Mouse (Mus musculus): ENCODE measurements around the gene Wfikkn2. TPM values are rescaled to one million over a fixed set of nuclear protein-coding genes. Genes with fewer than 3 reads are reported as not detected.

Wfikkn2 gene
- total RNA-seq (2014; rRNA removed) (7.0 and 10.1 TPM in 2 replicates), polyA plus RNA-seq (2015; fragmentation: Nextera tagmentation; extraction: Ambion mirVana) (10.4 and 10.5 TPM in 2 replicates)

GRCm38 (mm10) chr11:94245955-94246788 is at the start of gene Wfikkn2:
Gene Wfikkn2, minus strand, starts transcription at chr11:94246005.
- H3K4me2 ChIP-seq (ENCODE audit: low read depth, low read length) = no peak within 1 kb of the TSS
- DNase-seq (ENCODE audit: low spot score) (peak; percentile 82), ATAC-seq (peak; percentile 86)
- no peak within 1 kb of the TSS for H3K4me3 ChIP-seq (ENCODE audit: low read length)
- peak within 1 kb of the TSS; percentile 67 for H3K27ac ChIP-seq
- H3K36me3 ChIP-seq (ENCODE audit: insufficient read depth, low read length) = no peaks in the 10 kb centered on the region
- H3K4me1 ChIP-seq (ENCODE audit: insufficient read depth, low read length) = peaks cover 21% of the 10 kb centered on the region
- no peak for TF ChIP-seq CTCF (IDR thresholded peaks at IDR 0.05; ENCODE audit: low read depth)
- WGBS = 35% methylated on average over 17 of the region's 17 CpGs
- no peaks in the 10 kb centered on the region for H3K27me3 ChIP-seq (ENCODE audit: insufficient read depth, low read length)
- H3K9ac ChIP-seq (replicated peaks; ENCODE audit: low read length) = no peak within 1 kb of the TSS
- no peaks in the 10 kb centered on the region for H3K9me3 ChIP-seq (ENCODE audit: low read length)

- TF ChIP-seq CTCF (IDR thresholded peaks at IDR 0.05; ENCODE audit: low read depth) = no peak
- 48% methylated on average over 9 of the region's 9 CpGs for WGBS
- DNase-seq (ENCODE audit: low spot score) (no peak), ATAC-seq (no peak)
- Histone ChIP-seq H3K27ac (no peak overlapping the region), H3K36me3 (ENCODE audit: insufficient read depth, low read length) (peaks cover 68% of the 10 kb centered on the region), H3K4me1 (ENCODE audit: insufficient read depth, low read length) (no peaks in the 10 kb centered on the region), H3K27me3 (ENCODE audit: insufficient read depth, low read length) (no peaks in the 10 kb centered on the region), H3K9me3 (ENCODE audit: low read length) (no peaks in the 10 kb centered on the region), H3K4me2 (ENCODE audit: low read depth, low read length) (no peak overlapping the region), H3K4me3 (ENCODE audit: low read length) (no peak overlapping the region), H3K9ac (replicated peaks; ENCODE audit: low read length) (no peak overlapping the region)
Measured at GRCm38 (mm10) chr11:94294996-94295845, 49.4 kb upstream of the Wfikkn2 start.

- no peak for TF ChIP-seq CTCF (IDR thresholded peaks at IDR 0.05; ENCODE audit: low read depth)
- Histone ChIP-seq H3K4me3 (ENCODE audit: low read length) (no peak overlapping the region), H3K4me2 (ENCODE audit: low read depth, low read length) (no peak overlapping the region), H3K27ac (no peak overlapping the region), H3K9me3 (ENCODE audit: low read length) (no peaks in the 10 kb centered on the region), H3K27me3 (ENCODE audit: insufficient read depth, low read length) (no peaks in the 10 kb centered on the region), H3K36me3 (ENCODE audit: insufficient read depth, low read length) (peaks cover 50% of the 10 kb centered on the region), H3K9ac (replicated peaks; ENCODE audit: low read length) (no peak overlapping the region), H3K4me1 (ENCODE audit: insufficient read depth, low read length) (no peaks in the 10 kb centered on the region)
- ATAC-seq = no peak
- 90% methylated on average over 10 of the region's 10 CpGs for WGBS
- DNase-seq (ENCODE audit: low spot score) = no peak
Measured at GRCm38 (mm10) chr11:94290062-94290740, 44.4 kb upstream of the Wfikkn2 start.

- DNase-seq (ENCODE audit: low spot score) = no peak
- 77% methylated on average over 5 of the region's 5 CpGs for WGBS
- Histone ChIP-seq H3K4me2 (ENCODE audit: low read depth, low read length) (no peak overlapping the region), H3K9me3 (ENCODE audit: low read length) (no peaks in the 10 kb centered on the region), H3K9ac (replicated peaks; ENCODE audit: low read length) (no peak overlapping the region), H3K27me3 (ENCODE audit: insufficient read depth, low read length) (no peaks in the 10 kb centered on the region), H3K36me3 (ENCODE audit: insufficient read depth, low read length) (peaks cover 30% of the 10 kb centered on the region), H3K4me1 (ENCODE audit: insufficient read depth, low read length) (no peaks in the 10 kb centered on the region), H3K4me3 (ENCODE audit: low read length) (no peak overlapping the region), H3K27ac (no peak overlapping the region)
- TF ChIP-seq CTCF (IDR thresholded peaks at IDR 0.05; ENCODE audit: low read depth) = no peak
- 0 out of 2 replicates have a peak, but pooled peaks have one; percentile 16 for ATAC-seq
Measured at GRCm38 (mm10) chr11:94287105-94287504, 41.3 kb upstream of the Wfikkn2 start.

- DNase-seq (ENCODE audit: low spot score) (no peak), ATAC-seq (peak; percentile 28; the same call in 1 of the 2 replicates)
- 83% methylated on average over 11 of the region's 11 CpGs for WGBS
- H3K4me1 ChIP-seq (ENCODE audit: insufficient read depth, low read length) = no peaks in the 10 kb centered on the region
- no peak overlapping the region for H3K9ac ChIP-seq (replicated peaks; ENCODE audit: low read length)
- no peak overlapping the region for H3K4me3 ChIP-seq (ENCODE audit: low read length)
- H3K9me3 ChIP-seq (ENCODE audit: low read length) = no peaks in the 10 kb centered on the region
- H3K27me3 ChIP-seq (ENCODE audit: insufficient read depth, low read length) = no peaks in the 10 kb centered on the region
- H3K27ac ChIP-seq = no peak overlapping the region
- H3K4me2 ChIP-seq (ENCODE audit: low read depth, low read length) = no peak overlapping the region
- peaks cover 24% of the 10 kb centered on the region for H3K36me3 ChIP-seq (ENCODE audit: insufficient read depth, low read length)
- TF ChIP-seq CTCF (IDR thresholded peaks at IDR 0.05; ENCODE audit: low read depth) = no peak
Measured at GRCm38 (mm10) chr11:94285886-94286574, 40.2 kb upstream of the Wfikkn2 start.

All from hindbrain, postnatal 0 days (tissue).